Mouse (Mus musculus) kidney, postnatal 0 days (tissue): Measurements from ENCODE around the gene Man2a1. TPM values are rescaled to one million over a fixed set of nuclear protein-coding genes. Genes with fewer than 3 reads are reported as not detected.

Experiments used
- ATAC-seq: fragments of 200-750 bp; cut with Nextera tagmentation; replicated peaks from 2 replicates; pipeline ENCODE4 v1.8.0; 2017; ENCODE audit warnings: low read depth, moderate number of reproducible peaks, moderate TSS enrichment, moderate library complexity; ENCODE audit not compliant: low FRiP score
- DNase-seq: peaks from one replicate; pipeline ENCODE4 v3.0.0-alpha.2; 2016; ENCODE audit warnings: low spot score
- H3K27ac ChIP-seq: fragments of 300-500 bp; sonication (generic); 2 replicates; pipeline ENCODE4 v1.5.1; 2014; ENCODE audit warnings: mild to moderate bottlenecking
- H3K27me3 ChIP-seq: fragments of 300-500 bp; sonication (generic); 2 replicates; pipeline ENCODE4 v1.6.1; 2014; ENCODE audit warnings: low read length, mixed read lengths; ENCODE audit not compliant: insufficient read depth
- H3K36me3 ChIP-seq: fragments of 300-500 bp; sonication (generic); 2 replicates; pipeline ENCODE4 v1.6.1; 2014; ENCODE audit warnings: low read length, mixed read lengths; ENCODE audit not compliant: insufficient read depth
- H3K4me1 ChIP-seq: fragments of 300-500 bp; sonication (generic); replicated peaks from 2 replicates; pipeline ENCODE4 v1.6.1; 2014; ENCODE audit warnings: antibody characterized with exemption, low read length, mixed read lengths; ENCODE audit not compliant: insufficient read depth
- H3K4me2 ChIP-seq: fragments of 300-500 bp; sonication (generic); 2 replicates; pipeline ENCODE4 v1.6.1; 2014; ENCODE audit warnings: mild to moderate bottlenecking, low read length, moderate library complexity, mixed read lengths
- H3K4me3 ChIP-seq: fragments of 300-500 bp; sonication (generic); replicated peaks from 2 replicates; pipeline ENCODE4 v1.5.1; 2014; ENCODE audit warnings: low read depth, low read length
- H3K9ac ChIP-seq: fragments of 300-500 bp; sonication (generic); 2 replicates; pipeline ENCODE4 v1.6.1; 2014; ENCODE audit warnings: low read depth, low read length
- H3K9me3 ChIP-seq: fragments of 300-500 bp; sonication (generic); replicated peaks from 2 replicates; pipeline ENCODE4 v1.6.1; 2016; ENCODE audit warnings: low read length, inconsistent platforms, mixed read lengths
- CTCF ChIP-seq: IDR thresholded peaks from 2 replicates; pipeline ENCODE4 v1.5.1; 2016; ENCODE audit warnings: antibody characterized with exemption, low read depth, mild to moderate bottlenecking, moderate library complexity
- WGBS: fragments of 180-500 bp; shearing (Covaris S2); extraction: QIAGEN DNeasy Blood & Tissue Kit; methylation state at CpG from one replicate; pipeline ENCODE4 v1.1.7; 2014; 5-methylcytosine and 5-hydroxymethylcytosine counted together
- polyA plus RNA-seq: library from polyadenylated mRNA; unstranded; fragments of >200 nt; fragmentation: Nextera tagmentation; extraction: Ambion mirVana; gene quantifications from 2 replicates; pipeline ENCODE4 v1.2.1, GENCODE M21; 2015

Gene Man2a1
- polyA plus RNA-seq, 1 experiment from 2014 or later = 9.9 TPM

GRCm38 (mm10) chr17:64567546-64567945 is 33.0 kb upstream of the Man2a1 start:
- DNase-seq = no peak
- TF ChIP-seq CTCF = no peak
- H3K4me2 ChIP-seq = no peak overlapping the region
- no peak overlapping the region for H3K4me3 ChIP-seq
- H3K27me3 ChIP-seq = no peaks in the 10 kb centered on the region
- no peaks in the 10 kb centered on the region for H3K4me1 ChIP-seq
- H3K27ac ChIP-seq = no peak overlapping the region
- 92% methylated on average over 3 of the region's 3 CpGs for WGBS
- H3K9me3 ChIP-seq = no peaks in the 10 kb centered on the region
- no peaks in the 10 kb centered on the region for H3K36me3 ChIP-seq
- H3K9ac ChIP-seq = no peak overlapping the region
- ATAC-seq = no peak

- ATAC-seq (no peak), DNase-seq (no peak)
- Histone ChIP-seq H3K27ac (no peak overlapping the region), H3K4me2 (no peak overlapping the region), H3K4me3 (no peak overlapping the region), H3K9ac (no peak overlapping the region), H3K4me1 (no peaks in the 10 kb centered on the region), H3K36me3 (no peaks in the 10 kb centered on the region), H3K27me3 (no peaks in the 10 kb centered on the region), H3K9me3 (no peaks in the 10 kb centered on the region)
- WGBS = 93% methylated on average over 9 of the region's 9 CpGs
- no peak for TF ChIP-seq CTCF
Observed at GRCm38 (mm10) chr17:64573981-64574380, 26.6 kb upstream of the Man2a1 start.

- DNase-seq = no peak
- H3K27ac ChIP-seq = no peak overlapping the region
- H3K4me1 ChIP-seq = no peaks in the 10 kb centered on the region
- no peaks in the 10 kb centered on the region for H3K27me3 ChIP-seq
- H3K4me3 ChIP-seq = no peak overlapping the region
- H3K9ac ChIP-seq = no peak overlapping the region
- H3K36me3 ChIP-seq = no peaks in the 10 kb centered on the region
- WGBS = 81% methylated on average over 6 of the region's 6 CpGs
- peak; percentile 38; the same call in 1 of the 2 replicates for TF ChIP-seq CTCF
- no peaks in the 10 kb centered on the region for H3K9me3 ChIP-seq
- no peak overlapping the region for H3K4me2 ChIP-seq
- no peak for ATAC-seq
Observed at GRCm38 (mm10) chr17:64575240-64575639, 25.3 kb upstream of the Man2a1 start.

GRCm38 (mm10) chr17:64577485-64577884 is 23.1 kb upstream of the Man2a1 start:
- DNase-seq (no peak), ATAC-seq (no peak)
- 58% methylated on average over 5 of the region's 5 CpGs for WGBS
- no peak overlapping the region for H3K4me3 ChIP-seq
- no peak overlapping the region for H3K4me2 ChIP-seq
- no peaks in the 10 kb centered on the region for H3K27me3 ChIP-seq
- H3K27ac ChIP-seq = no peak overlapping the region
- no peaks in the 10 kb centered on the region for H3K4me1 ChIP-seq
- no peaks in the 10 kb centered on the region for H3K36me3 ChIP-seq
- no peak overlapping the region for H3K9ac ChIP-seq
- no peaks in the 10 kb centered on the region for H3K9me3 ChIP-seq
- TF ChIP-seq CTCF = no peak

- Histone ChIP-seq H3K4me2 (no peak overlapping the region), H3K36me3 (no peaks in the 10 kb centered on the region), H3K9ac (no peak overlapping the region), H3K9me3 (no peaks in the 10 kb centered on the region), H3K4me1 (no peaks in the 10 kb centered on the region), H3K27ac (no peak overlapping the region), H3K4me3 (no peak overlapping the region), H3K27me3 (no peaks in the 10 kb centered on the region)
- WGBS = 34% methylated on average over 4 of the region's 4 CpGs
- ATAC-seq (no peak), DNase-seq (no peak)
- no peak for TF ChIP-seq CTCF
Observed at GRCm38 (mm10) chr17:64578346-64578745, 22.2 kb upstream of the Man2a1 start.

- DNase-seq (no peak), ATAC-seq (no peak)
- H3K36me3 ChIP-seq = no peaks in the 10 kb centered on the region
- 52% methylated on average over 8 of the region's 8 CpGs for WGBS
- no peak overlapping the region for H3K4me2 ChIP-seq
- H3K4me1 ChIP-seq = no peaks in the 10 kb centered on the region
- H3K9ac ChIP-seq = no peak overlapping the region
- no peaks in the 10 kb centered on the region for H3K9me3 ChIP-seq
- H3K4me3 ChIP-seq = no peak overlapping the region
- H3K27me3 ChIP-seq = no peaks in the 10 kb centered on the region
- TF ChIP-seq CTCF = no peak
- H3K27ac ChIP-seq = no peak overlapping the region
Observed at GRCm38 (mm10) chr17:64579696-64580095, 20.8 kb upstream of the Man2a1 start.

GRCm38 (mm10) chr17:64581133-64581532 is 19.4 kb upstream of the Man2a1 start:
- Histone ChIP-seq H3K27ac (no peak overlapping the region), H3K27me3 (no peaks in the 10 kb centered on the region), H3K36me3 (no peaks in the 10 kb centered on the region), H3K4me2 (no peak overlapping the region), H3K9me3 (no peaks in the 10 kb centered on the region), H3K4me3 (no peak overlapping the region), H3K4me1 (no peaks in the 10 kb centered on the region), H3K9ac (no peak overlapping the region)
- no peak for TF ChIP-seq CTCF
- ATAC-seq (no peak), DNase-seq (no peak)
- 90% methylated on average over 6 of the region's 6 CpGs for WGBS
